Mouse (Mus musculus) embryonic facial prominence, embryonic 15.5 days (tissue): ENCODE results near the gene March8. TPM values are rescaled to one million over a fixed set of nuclear protein-coding genes. Genes with fewer than 3 reads are reported as not detected.

Source experiments
- ATAC-seq: fragments of 200-750 bp; cut with Nextera tagmentation; 2 replicates; pipeline ENCODE4 v1.8.0; 2017; ENCODE audit warnings: low read depth, moderate TSS enrichment; ENCODE audit not compliant: insufficient number of reproducible peaks, low FRiP score, low TSS enrichment
- H3K27ac ChIP-seq: fragments of 300-500 bp; sonication (generic); replicated peaks from 2 replicates; pipeline ENCODE4 v1.5.1; 2015; ENCODE audit warnings: mild to moderate bottlenecking, inconsistent platforms
- H3K27me3 ChIP-seq: fragments of 300-500 bp; sonication (generic); 2 replicates; pipeline ENCODE4 v1.6.1; 2015; ENCODE audit warnings: inconsistent platforms
- H3K36me3 ChIP-seq: fragments of 300-500 bp; sonication (generic); 2 replicates; pipeline ENCODE4 v1.6.1; 2015; ENCODE audit warnings: mild to moderate bottlenecking, inconsistent platforms
- H3K4me1 ChIP-seq: fragments of 300-500 bp; sonication (generic); 2 replicates; pipeline ENCODE4 v1.6.1; 2015; ENCODE audit warnings: inconsistent platforms
- H3K4me2 ChIP-seq: fragments of 300-500 bp; sonication (generic); replicated peaks from 2 replicates; pipeline ENCODE4 v1.6.1; 2015; ENCODE audit warnings: mild to moderate bottlenecking, inconsistent platforms
- H3K4me3 ChIP-seq: fragments of 300-500 bp; sonication (generic); replicated peaks from 2 replicates; pipeline ENCODE4 v1.5.1; 2015; ENCODE audit warnings: mild to moderate bottlenecking, inconsistent platforms
- H3K9ac ChIP-seq: fragments of 300-500 bp; sonication (generic); 2 replicates; pipeline ENCODE4 v1.6.1; 2015; ENCODE audit warnings: inconsistent platforms
- H3K9me3 ChIP-seq: fragments of 300-500 bp; sonication (generic); replicated peaks from 2 replicates; pipeline ENCODE4 v1.6.1; 2016; ENCODE audit warnings: inconsistent platforms
- WGBS: fragments of 180-500 bp; shearing (Covaris S2); methylation state at CpG from one replicate; pipeline ENCODE4 v1.1.7; 2015; 5-methylcytosine and 5-hydroxymethylcytosine counted together
- polyA plus RNA-seq: library from polyadenylated mRNA; unstranded; fragments of >200 nt; fragmentation: Nextera tagmentation; extraction: Ambion mirVana; gene quantifications from 2 replicates; pipeline ENCODE4 v1.2.1, GENCODE M21; 2015

March8 gene
- polyA plus RNA-seq, 1 experiment from 2014 or later: 30.1 TPM

- H3K27ac ChIP-seq: no peak overlapping the region
- no peak overlapping the region for H3K4me3 ChIP-seq
- H3K9ac ChIP-seq: no peak overlapping the region
- H3K4me1 ChIP-seq: no peaks in the 10 kb centered on the region
- H3K36me3 ChIP-seq: no peaks in the 10 kb centered on the region
- no peak overlapping the region for H3K4me2 ChIP-seq
- ATAC-seq: no peak
- H3K27me3 ChIP-seq: no peaks in the 10 kb centered on the region
- WGBS: 74% methylated on average over 3 of the region's 3 CpGs
- H3K9me3 ChIP-seq: no peaks in the 10 kb centered on the region
Measured at GRCm38 (mm10) chr6:116427552-116427951, 89.7 kb downstream of the March8 start.

GRCm38 (mm10) chr6:116428282-116428681 is 90.5 kb downstream of the March8 start:
- ATAC-seq: no peak
- no peak overlapping the region for H3K9ac ChIP-seq
- WGBS: 74% methylated on average over 5 of the region's 5 CpGs
- no peaks in the 10 kb centered on the region for H3K36me3 ChIP-seq
- no peak overlapping the region for H3K4me3 ChIP-seq
- no peak overlapping the region for H3K27ac ChIP-seq
- H3K4me2 ChIP-seq: no peak overlapping the region
- no peaks in the 10 kb centered on the region for H3K9me3 ChIP-seq
- no peaks in the 10 kb centered on the region for H3K27me3 ChIP-seq
- no peaks in the 10 kb centered on the region for H3K4me1 ChIP-seq

GRCm38 (mm10) chr6:116438864-116439263 is 101.0 kb downstream of the March8 start:
- ATAC-seq: no peak
- Histone ChIP-seq H3K4me2 (no peak overlapping the region), H3K4me1 (no peaks in the 10 kb centered on the region), H3K9ac (no peak overlapping the region), H3K27me3 (no peaks in the 10 kb centered on the region), H3K36me3 (no peaks in the 10 kb centered on the region), H3K4me3 (no peak overlapping the region), H3K9me3 (no peaks in the 10 kb centered on the region; the same call in 1 of the 2 replicates), H3K27ac (no peak overlapping the region)
- 76% methylated on average over 6 of the region's 6 CpGs for WGBS

- no peaks in the 10 kb centered on the region; the same call in 1 of the 2 replicates for H3K9me3 ChIP-seq
- H3K4me3 ChIP-seq: no peak overlapping the region
- ATAC-seq: no peak
- no peaks in the 10 kb centered on the region for H3K27me3 ChIP-seq
- no peak overlapping the region for H3K4me2 ChIP-seq
- H3K9ac ChIP-seq: no peak overlapping the region
- H3K4me1 ChIP-seq: no peaks in the 10 kb centered on the region
- 82% methylated on average over 6 of the region's 6 CpGs for WGBS
- no peaks in the 10 kb centered on the region for H3K36me3 ChIP-seq
- H3K27ac ChIP-seq: no peak overlapping the region
Measured at GRCm38 (mm10) chr6:116439531-116439930, 101.7 kb downstream of the March8 start.

- no peak for ATAC-seq
- no peak overlapping the region for H3K4me3 ChIP-seq
- H3K4me2 ChIP-seq: no peak overlapping the region
- no peaks in the 10 kb centered on the region for H3K36me3 ChIP-seq
- H3K27me3 ChIP-seq: no peaks in the 10 kb centered on the region
- H3K4me1 ChIP-seq: no peaks in the 10 kb centered on the region
- no peak overlapping the region for H3K27ac ChIP-seq
- H3K9ac ChIP-seq: no peak overlapping the region
- WGBS: 69% methylated on average over 4 of the region's 4 CpGs
- no peaks in the 10 kb centered on the region; the same call in 1 of the 2 replicates for H3K9me3 ChIP-seq
Measured at GRCm38 (mm10) chr6:116440447-116440846, 102.6 kb downstream of the March8 start.

GRCm38 (mm10) chr6:116440849-116441248 is 103.0 kb downstream of the March8 start:
- 74% methylated on average over 4 of the region's 4 CpGs for WGBS

GRCm38 (mm10) chr6:116455781-116456180 is 118.0 kb downstream of the March8 start:
- 71% methylated on average over 4 of the region's 4 CpGs for WGBS
- no peak overlapping the region for H3K4me2 ChIP-seq
- peaks cover 19% of the 10 kb centered on the region for H3K27me3 ChIP-seq
- H3K4me1 ChIP-seq: peaks cover 4% of the 10 kb centered on the region; the same call in 1 of the 2 replicates
- no peak overlapping the region for H3K9ac ChIP-seq
- ATAC-seq: no peak
- no peak overlapping the region for H3K4me3 ChIP-seq
- H3K9me3 ChIP-seq: no peaks in the 10 kb centered on the region
- no peaks in the 10 kb centered on the region for H3K36me3 ChIP-seq
- no peak overlapping the region for H3K27ac ChIP-seq

More at GRCm38 (mm10) chr6:116440849-116441248, 103.0 kb downstream of the March8 start:
- Histone ChIP-seq H3K27ac (no peak overlapping the region), H3K4me3 (no peak overlapping the region), H3K9me3 (no peaks in the 10 kb centered on the region; the same call in 1 of the 2 replicates), H3K36me3 (no peaks in the 10 kb centered on the region), H3K27me3 (no peaks in the 10 kb centered on the region), H3K4me2 (no peak overlapping the region), H3K9ac (no peak overlapping the region), H3K4me1 (no peaks in the 10 kb centered on the region)
- no peak for ATAC-seq

- no peak for ATAC-seq
- peaks cover 6% of the 10 kb centered on the region; the same call in 1 of the 2 replicates for H3K4me1 ChIP-seq
- whole genome bisulfite sequencing: 69% methylated on average over 1 of the region's 1 CpGs
- H3K27ac ChIP-seq: no peak overlapping the region
- no peaks in the 10 kb centered on the region for H3K9me3 ChIP-seq
- no peaks in the 10 kb centered on the region for H3K36me3 ChIP-seq
- H3K27me3 ChIP-seq: peaks cover 26% of the 10 kb centered on the region
- H3K4me2 ChIP-seq: no peak overlapping the region
- no peak overlapping the region for H3K9ac ChIP-seq
- no peak overlapping the region for H3K4me3 ChIP-seq
Measured at GRCm38 (mm10) chr6:116456482-116456881, 118.7 kb downstream of the March8 start.

GRCm38 (mm10) chr6:116458728-116459127 is 120.9 kb downstream of the March8 start:
- H3K9ac ChIP-seq: no peak overlapping the region
- H3K36me3 ChIP-seq: no peaks in the 10 kb centered on the region
- no peak overlapping the region for H3K4me2 ChIP-seq
- 75% methylated on average over 4 of the region's 4 CpGs for WGBS
- ATAC-seq: no peak
- H3K27ac ChIP-seq: no peak overlapping the region
- peaks cover 6% of the 10 kb centered on the region; the same call in 1 of the 2 replicates for H3K4me1 ChIP-seq
- H3K4me3 ChIP-seq: no peak overlapping the region
- H3K9me3 ChIP-seq: no peaks in the 10 kb centered on the region
- H3K27me3 ChIP-seq: peaks cover 42% of the 10 kb centered on the region

Other genes with a start within 250 kb of the March8 start
- gene Tmcc1, start 144.5 kb upstream of the March8 start, polyA plus RNA-seq: 13.6 and 16.9 TPM in 2 replicates
- gene Washc2, start 130.0 kb upstream of the March8 start, polyA plus RNA-seq: 47.0 and 47.1 TPM in 2 replicates
- gene Zfand4, start 73.8 kb upstream of the March8 start, polyA plus RNA-seq: 7.1 and 10.3 TPM in 2 replicates
- 2.3 TPM in 2 replicates for gene Alox5, start 123.2 kb downstream of the March8 start, polyA plus RNA-seq
- not detected in 2 replicates for gene Olfr211, start 151.1 kb downstream of the March8 start, polyA plus RNA-seq
- not detected in 2 replicates for gene Olfr212, start 168.5 kb downstream of the March8 start, polyA plus RNA-seq
- not detected in 2 replicates for gene Olfr213, start 200.4 kb downstream of the March8 start, polyA plus RNA-seq
- 0.31 and 1.2 TPM in 2 replicates for gene Gm5580, start 213.1 kb downstream of the March8 start, polyA plus RNA-seq
- gene Olfr214, start 216.2 kb downstream of the March8 start, polyA plus RNA-seq: not detected in 2 replicates
- not detected in 2 replicates for gene Olfr215, start 246.2 kb downstream of the March8 start, polyA plus RNA-seq